Mouse (Mus musculus) heart, postnatal 36 days (tissue): Measurements from ENCODE around the gene Smok3c. TPM values are rescaled to one million over a fixed set of nuclear protein-coding genes. Genes with fewer than 3 reads are reported as not detected.
"Not testable (repeated sequence)": the region's sequence is repeated elsewhere in the genome, so short reads cannot be mapped to it uniquely, and the experiment has no call there.

ENCODE experiments used
- DNase-seq, 2 experiments: peaks; one replicate each; pipeline ENCODE4 v3.0.0; 2021 to 2022
- intact Hi-C: fragments of 180-260 bp; cut with DNase I; formaldehyde crosslinking; loops from one replicate; pipeline ENCODE4 v1.15.1; 2025
- total RNA-seq, 2 experiments: library from RNA; stranded (reverse); gene quantifications; 2 replicates each; pipeline ENCODE4 v1.2.3; 2021

The Smok3c gene
- total RNA-seq, 2 experiments from 2014 or later, result not detected

DNA sequence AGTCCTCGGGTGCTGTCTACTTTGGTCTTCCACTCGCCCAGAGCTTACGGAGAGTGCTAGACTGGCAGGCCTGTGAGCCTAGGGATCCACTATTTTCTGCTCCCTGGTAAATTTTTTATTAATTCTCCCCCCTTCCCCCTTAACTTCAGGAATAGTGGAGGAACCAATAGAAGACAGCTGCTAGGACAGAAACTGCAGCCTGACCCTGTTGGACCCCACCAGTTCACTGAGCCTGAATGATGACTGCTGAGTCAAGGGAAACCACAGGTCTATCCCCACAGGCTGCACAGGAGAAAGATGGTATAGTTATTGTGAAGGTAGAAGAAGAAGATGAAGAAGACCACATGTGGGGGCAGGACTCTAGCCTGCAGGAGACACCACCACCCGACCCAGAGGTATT lies 39.8 kb downstream of the Smok3c start:
- no peak for DNase-seq
- intact Hi-C loops, result no loop called here

- no peak for DNase-seq
- intact Hi-C loops, result no loop called here
These were observed 41.5 kb downstream of the Smok3c start for GRCm38 (mm10) chr5:138094474-138094873.

DNA sequence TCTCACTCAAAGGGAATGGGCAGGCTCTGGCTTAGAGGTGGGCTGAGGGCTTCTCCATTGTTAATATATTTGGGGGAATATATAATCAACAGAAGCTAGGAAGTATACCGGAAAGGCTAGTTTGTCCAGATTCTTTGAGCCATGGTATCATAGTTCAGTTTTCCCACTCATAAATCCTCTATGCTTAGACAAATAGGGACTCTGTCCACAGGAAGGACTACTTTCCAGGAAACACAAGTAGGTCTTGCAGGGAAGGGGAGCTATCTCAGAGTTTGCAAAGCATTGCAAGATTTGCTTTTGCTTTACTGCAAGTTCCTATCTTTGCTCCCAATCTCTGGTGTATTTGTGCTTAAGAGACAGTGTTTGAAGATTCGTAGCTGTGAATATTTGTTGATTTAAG lies 52.0 kb downstream of the Smok3c start:
- intact Hi-C loops, result no loop called here

DNA sequence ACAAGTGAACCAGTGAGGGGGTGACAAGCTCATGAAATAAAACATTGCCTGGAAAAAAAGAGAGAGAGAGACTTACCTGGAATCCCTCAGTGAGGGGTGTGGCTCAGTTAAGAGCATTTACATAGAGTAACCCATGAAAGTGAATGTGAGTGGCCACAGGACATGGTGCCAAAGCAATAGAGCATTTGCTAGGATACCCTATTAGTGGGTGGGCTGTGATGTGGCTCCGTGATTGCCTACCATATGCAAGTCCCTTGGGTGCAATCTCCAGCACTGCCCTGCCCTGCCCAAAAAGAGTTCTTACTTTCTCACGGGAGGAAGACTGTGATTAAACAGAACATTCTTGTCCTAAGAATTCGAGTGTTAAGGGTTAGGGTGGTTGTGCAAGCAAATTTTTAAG lies 54.1 kb downstream of the Smok3c start:
- intact Hi-C loops, result no loop called here
- DNase-seq, result no peak

More for the DNA sequence above, 52.0 kb downstream of the Smok3c start:
- no peak for DNase-seq

DNA sequence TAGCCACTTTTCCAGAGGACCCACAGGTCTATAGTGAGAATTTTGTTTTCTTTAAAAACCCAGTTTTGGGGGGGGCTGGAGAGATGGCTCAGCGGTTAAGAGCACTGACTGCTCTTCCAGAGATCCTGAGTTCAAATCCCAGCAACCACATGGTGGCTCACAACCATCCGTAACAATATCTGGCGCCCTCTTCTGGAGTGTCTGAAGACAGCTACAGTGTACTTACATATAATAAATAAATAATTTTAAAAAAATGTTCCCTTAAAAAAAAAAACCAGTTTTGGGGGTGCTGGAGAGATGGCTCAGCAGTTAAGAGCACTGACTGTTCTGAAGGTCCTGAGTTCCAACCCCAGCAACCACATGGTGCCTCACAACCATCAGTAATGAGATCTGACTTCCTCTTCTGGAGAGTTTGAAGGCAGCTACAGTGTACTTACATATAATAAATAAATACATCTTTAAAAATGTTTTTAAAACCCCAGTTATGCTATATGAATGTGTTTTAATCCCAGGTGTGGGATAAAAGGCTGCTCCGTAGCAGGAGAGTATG lies 56.9 kb downstream of the Smok3c start:
- DNase-seq, intact Hi-C loops: not testable (repeated sequence)

Other genes starting within 250 kb of the Smok3c start
- 1 to 10 TPM; 3.2 TPM for gene Pilra, start 216.9 kb upstream of the Smok3c start, total RNA-seq
- 1 to 10 TPM; 1.1 to 1.2 TPM for gene Pilrb1, start 195.1 kb upstream of the Smok3c start, total RNA-seq
- gene Pilrb2, start 181.4 kb upstream of the Smok3c start, total RNA-seq, result 1 to 10 TPM in 1 of 2 experiments, under 1 TPM in 1; 0.80 to 1.0 TPM
- gene Cyp3a13, start 131.6 kb upstream of the Smok3c start, total RNA-seq, result under 1 TPM; 0.19 to 0.28 TPM
- gene Gjc3, start 90.1 kb upstream of the Smok3c start, total RNA-seq, result under 1 TPM; 0.33 to 0.35 TPM
- not detected for gene Azgp1, start 71.7 kb upstream of the Smok3c start, total RNA-seq
- gene Smok3a, start 31.9 kb upstream of the Smok3c start, total RNA-seq, result not detected
- not detected for gene Smok3b, start 31.8 kb upstream of the Smok3c start, total RNA-seq
- 10 to 100 TPM; 14.1 to 15.1 TPM for gene Zkscan1, start 31.9 kb downstream of the Smok3c start, total RNA-seq
- 10 to 100 TPM; 10.7 to 13.6 TPM for gene Zscan21, start 63.7 kb downstream of the Smok3c start, total RNA-seq
- 1 to 10 TPM; 7.3 to 8.3 TPM for gene Zfp113, start 102.5 kb downstream of the Smok3c start, total RNA-seq
- gene Cops6, start 107.9 kb downstream of the Smok3c start, total RNA-seq, result 100 to 1,000 TPM; 123 to 126 TPM
- 10 to 100 TPM in 1 of 2 experiments, 1 to 10 TPM in 1; 9.6 to 11.8 TPM for gene Ap4m1, start 118.8 kb downstream of the Smok3c start, total RNA-seq
- gene Mcm7, start 119.2 kb downstream of the Smok3c start, total RNA-seq, result 10 to 100 TPM; 10.5 to 11.7 TPM
- 10 to 100 TPM; 32.8 to 33.5 TPM for gene Taf6, start 134.3 kb downstream of the Smok3c start, total RNA-seq
- gene Cnpy4, start 134.3 kb downstream of the Smok3c start, total RNA-seq, result 1 to 10 TPM; 6.4 to 7.2 TPM
- gene Mblac1, start 141.1 kb downstream of the Smok3c start, total RNA-seq, result 1 to 10 TPM; 2.9 to 3.1 TPM
- gene Nxpe5, start 172.7 kb downstream of the Smok3c start, total RNA-seq, result 1 to 10 TPM in 1 of 2 experiments, under 1 TPM in 1; 0.92 to 1.9 TPM
- 10 to 100 TPM; 57.2 to 61.0 TPM for gene Lamtor4, start 202.3 kb downstream of the Smok3c start, total RNA-seq
- 1 to 10 TPM; 2.9 to 4.0 TPM for gene BC037034, start 210.8 kb downstream of the Smok3c start, total RNA-seq
- gene Gal3st4, start 219.6 kb downstream of the Smok3c start, total RNA-seq, result under 1 TPM; 0.19 to 0.31 TPM
- not detected for gene Gm43720, start 226.8 kb downstream of the Smok3c start, total RNA-seq
- under 1 TPM; 0.11 to 0.25 TPM for gene Gpc2, start 226.8 kb downstream of the Smok3c start, total RNA-seq
- not detected for gene Stag3, start 227.0 kb downstream of the Smok3c start, total RNA-seq